Mouse (Mus musculus) thymus, postnatal 25 days (tissue): Measurements from ENCODE around the gene 9130230L23Rik.

ENCODE experiments used
- DNase-seq: peaks from one replicate; pipeline ENCODE4 v3.0.0; 2022

9130230L23Rik gene

GRCm38 (mm10) chr5:66004134-66004925, at the start of gene 9130230L23Rik:
TSS of gene 9130230L23Rik (minus strand) at chr5:66004285.
- DNase-seq = no peak

DNA sequence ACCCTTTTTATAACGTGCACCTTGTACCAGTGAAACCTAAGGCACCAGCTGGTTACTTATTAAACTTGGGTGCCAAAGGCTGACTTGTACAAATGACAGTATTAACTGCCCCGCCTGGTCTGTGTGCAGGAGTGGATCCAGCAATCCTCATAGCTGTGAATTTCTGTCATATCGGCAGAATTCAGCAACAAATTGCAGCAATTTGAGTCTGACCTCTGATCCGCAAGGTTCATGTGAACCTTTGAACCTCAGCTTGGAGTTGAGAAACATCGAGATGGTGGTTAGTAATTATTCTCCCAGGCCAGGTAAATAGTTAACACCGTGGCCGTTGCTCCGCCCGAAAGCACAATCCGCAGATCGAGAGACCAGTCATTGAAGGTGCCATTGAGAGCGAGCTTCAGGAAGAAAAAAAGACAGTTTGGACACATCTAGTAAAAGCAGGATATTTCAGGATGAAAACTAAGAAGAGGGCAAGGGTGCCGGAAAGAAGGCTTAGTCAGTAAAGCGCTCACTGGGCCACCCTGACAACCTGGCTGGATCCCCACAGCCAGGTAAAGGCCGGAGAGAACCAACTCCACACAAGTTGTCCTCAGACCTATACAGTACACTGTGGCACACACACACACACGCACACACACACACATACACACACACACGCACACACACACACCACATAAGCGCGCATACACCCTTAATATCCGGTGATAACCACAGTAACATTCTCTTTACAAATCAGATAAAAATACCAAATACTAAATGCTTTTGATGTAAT, 48.9 kb upstream of the 9130230L23Rik start:
- no peak for DNase-seq

DNA sequence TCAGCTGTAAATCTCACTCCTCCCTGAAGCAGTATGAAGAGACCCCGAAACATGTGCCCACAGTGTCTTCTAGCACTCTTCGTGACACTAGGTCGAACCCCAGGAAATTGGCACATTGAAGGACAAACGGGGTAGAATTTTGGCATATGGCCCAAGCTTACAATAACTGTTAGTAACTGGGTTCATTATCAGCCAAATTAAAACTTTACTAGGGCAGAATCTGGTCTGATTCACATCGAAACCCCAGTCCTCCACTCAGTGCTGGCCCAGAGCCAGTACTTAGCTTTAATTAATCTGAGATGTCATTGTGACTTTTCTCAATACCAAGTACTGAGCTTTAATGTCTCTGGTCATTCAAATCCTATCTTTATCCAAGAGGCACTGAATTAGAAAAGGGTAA, 46.8 kb upstream of the 9130230L23Rik start:
- no peak for DNase-seq

DNA sequence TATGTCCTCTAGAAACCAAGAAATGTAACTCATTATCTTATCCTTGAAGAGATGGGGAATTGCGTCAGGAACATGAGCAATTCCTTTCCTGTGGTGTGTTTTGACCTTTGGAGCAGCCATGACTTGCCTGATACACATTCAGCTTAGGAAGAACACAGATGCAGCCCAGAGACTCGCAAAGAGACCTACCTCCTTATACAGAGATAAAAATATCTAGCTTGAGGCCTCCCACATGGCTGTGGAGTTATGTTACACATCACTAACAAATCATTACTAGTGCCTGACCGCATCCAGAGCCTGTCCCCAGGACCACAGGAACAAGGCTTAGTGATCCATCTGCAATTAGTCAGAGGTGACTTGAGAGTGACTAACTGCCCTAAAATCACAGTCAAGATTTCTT, 42.3 kb upstream of the 9130230L23Rik start:
- DNase-seq = no peak

- DNase-seq = no peak
Observed at GRCm38 (mm10) chr5:66043897-66044296, 39.8 kb upstream of the 9130230L23Rik start.

DNA sequence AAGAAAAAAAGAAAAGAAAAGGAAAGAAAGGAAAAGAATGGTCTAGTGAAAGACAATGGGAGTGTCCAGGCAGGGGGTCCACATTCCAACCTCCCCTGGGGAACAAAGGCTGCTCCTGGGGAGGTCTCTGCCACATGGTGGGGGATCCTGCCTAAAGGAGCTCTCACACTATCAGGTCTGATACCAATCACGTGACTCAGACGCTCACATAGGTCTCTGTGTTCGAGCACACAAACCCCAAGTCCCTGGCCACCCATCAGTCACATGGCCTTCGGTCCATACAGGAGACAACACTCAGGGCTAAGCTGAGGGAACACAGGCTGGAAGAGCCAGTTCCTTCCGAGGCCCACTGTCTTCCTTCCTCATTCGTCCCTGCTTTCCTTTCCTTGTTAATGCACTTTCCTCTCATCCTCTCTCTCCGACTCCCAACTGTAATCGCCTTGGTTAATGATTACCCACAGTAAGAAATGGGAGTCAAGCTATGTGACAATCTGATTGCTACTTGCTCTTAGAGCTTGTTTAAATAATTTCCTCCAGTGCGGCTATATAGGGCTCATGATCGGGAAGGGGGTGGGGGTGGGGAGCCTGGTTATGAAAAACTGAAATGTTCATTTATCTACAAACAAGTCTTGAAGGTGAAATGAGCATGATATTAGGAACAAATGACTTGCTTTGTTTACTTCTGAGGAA, 38.7 kb upstream of the 9130230L23Rik start:
- DNase-seq = no peak

- DNase-seq = no peak
Observed at GRCm38 (mm10) chr5:66040744-66041279, 36.7 kb upstream of the 9130230L23Rik start.

DNA sequence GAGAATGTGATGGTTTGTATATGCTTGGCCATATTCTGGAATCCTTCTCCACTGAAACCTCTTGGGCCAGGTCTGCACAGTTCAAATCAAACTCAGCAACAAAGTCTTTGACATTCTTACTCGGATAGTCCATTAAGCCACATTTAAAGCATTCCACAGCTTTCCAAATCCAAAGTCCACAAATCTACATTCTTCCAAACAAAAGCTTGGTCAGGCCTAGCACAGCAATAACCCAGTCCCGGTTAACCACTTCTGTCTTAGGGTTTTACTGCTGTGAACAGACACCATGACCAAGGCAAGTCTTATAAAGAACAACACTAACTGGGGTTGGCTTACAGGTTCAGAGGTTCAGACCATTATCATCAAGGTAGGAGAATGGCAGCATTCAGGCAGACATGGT, 35.7 kb upstream of the 9130230L23Rik start:
- DNase-seq = no peak

GRCm38 (mm10) chr5:66037066-66037465, 33.0 kb upstream of the 9130230L23Rik start:
- DNase-seq = no peak

DNA sequence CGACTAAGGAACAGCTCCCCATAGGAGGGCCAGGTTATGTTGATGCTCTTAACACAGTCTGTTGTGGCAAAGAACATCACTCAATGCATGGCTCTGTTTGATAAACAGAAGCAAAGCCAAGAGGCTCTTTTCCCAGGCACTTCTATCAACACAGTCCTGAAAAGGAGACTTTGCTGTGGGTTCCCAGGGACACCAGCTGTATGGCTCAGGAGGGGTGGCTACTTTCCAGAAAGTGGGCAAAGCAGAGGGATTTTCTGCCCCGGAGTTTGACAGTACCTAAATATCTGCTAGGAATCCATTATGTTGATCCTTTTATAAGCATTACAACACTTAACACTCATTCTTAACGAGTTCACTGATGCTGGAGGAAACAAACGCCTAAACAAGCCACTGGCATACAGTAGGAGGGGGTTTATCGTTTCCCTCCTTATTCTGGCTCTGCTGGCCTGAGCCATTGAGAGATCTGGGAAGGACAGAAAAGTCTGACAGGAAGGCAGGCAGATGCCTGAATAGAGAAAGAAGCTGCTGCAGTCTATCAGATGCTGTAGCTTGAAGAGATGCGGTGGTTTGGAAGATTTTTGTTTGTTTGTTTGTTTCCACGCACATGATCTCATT, 32.5 kb upstream of the 9130230L23Rik start:
- DNase-seq = no peak

DNA sequence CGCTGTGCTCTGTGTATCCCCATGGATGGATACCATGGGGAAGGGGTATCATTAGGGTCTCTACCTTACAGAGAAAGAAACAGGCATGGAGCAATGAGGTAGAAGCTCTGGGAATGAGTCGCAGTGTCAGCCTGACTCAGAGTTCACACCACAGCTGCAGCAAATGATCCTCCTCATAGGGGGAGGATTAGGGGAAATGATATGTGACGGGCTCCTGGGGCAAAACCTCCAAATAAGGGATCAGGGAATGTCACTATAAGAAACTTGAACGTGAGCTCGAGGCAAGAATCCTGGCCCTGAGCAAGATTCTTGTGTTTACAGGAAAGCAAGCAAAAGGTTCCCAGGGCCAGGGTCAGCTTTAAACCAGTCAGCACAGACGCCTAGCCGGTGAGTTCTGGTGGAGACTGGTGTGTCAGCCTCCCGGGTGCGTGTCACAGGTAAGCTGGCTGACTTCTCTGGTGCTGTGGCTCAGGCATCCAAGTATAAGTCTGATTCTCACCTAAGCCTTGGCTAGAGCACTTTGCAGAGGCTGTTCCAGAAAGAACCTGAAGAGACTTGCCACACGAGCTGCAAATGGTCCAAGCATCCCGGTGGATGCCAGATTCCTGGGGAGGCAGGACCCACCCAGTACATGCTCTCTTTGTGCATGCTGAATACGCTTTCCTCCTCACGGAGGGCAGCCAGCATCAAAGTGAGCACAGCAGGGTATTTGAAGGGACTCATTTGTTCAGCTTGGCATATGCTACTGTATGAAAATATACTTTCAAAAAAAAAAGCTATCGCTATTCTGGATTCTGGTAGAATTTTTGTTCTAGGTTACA, 30.5 kb upstream of the 9130230L23Rik start:
- DNase-seq = no peak

DNA sequence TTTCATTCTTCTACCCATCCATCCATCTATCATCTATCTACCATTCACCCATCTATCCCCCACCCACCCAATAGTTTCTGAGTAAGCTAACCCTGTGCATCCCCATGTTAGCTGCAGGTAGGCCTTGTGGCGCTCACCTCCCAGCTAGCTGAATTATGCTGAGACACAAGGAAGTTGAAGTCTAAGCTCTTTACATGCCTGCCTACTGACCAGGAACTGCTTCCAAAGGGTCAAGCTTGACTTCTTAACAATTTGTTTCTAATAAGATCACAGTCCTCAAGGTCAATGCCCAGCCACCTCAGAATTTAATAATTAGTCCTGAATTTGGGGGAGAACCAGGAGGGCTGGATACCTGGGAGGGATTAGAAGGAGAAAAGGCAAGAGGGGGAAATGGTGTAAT, 28.7 kb upstream of the 9130230L23Rik start:
- DNase-seq = no peak

GRCm38 (mm10) chr5:66031699-66032098, 27.6 kb upstream of the 9130230L23Rik start:
- DNase-seq = no peak

DNA sequence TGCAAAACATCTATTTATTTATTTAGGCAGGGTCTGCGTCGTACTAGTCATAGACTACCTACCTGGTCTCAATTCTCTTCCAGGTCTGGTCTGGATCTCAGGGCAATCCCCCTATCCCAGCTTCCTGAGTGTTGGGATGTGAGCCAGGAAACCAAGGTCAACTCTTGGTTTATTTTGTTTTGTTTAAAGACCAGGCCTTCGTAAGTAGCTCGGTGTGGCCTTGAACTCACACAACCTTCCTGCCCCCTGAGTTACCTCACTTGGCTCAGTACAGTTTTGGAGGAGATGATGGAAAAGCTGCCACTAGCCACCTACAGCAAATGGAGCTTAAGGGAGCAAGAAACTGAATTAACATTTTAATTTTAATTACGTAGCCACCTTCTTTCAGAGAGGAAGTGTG, 24.1 kb upstream of the 9130230L23Rik start:
- no peak for DNase-seq

DNA sequence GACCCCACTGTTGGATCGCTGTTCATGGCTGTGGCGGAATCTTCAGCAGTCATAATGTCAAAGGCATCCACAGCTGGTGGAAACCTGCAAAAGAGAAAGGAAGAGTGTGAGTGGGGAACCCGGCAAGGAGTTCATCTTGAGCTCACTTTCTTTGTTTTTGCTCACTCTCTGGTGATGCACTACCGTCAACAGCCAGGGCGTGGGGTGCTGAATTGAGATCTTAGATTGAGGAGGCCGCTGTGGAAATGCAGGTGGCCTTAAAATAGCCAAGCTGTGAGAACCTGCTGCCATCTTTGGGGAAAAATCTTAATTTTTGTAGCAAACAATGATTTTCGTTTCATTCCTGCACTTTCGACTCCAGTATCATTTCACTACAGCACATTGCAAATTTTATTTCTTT, 23.1 kb upstream of the 9130230L23Rik start:
- no peak for DNase-seq

GRCm38 (mm10) chr5:66026796-66027195, 22.7 kb upstream of the 9130230L23Rik start:
- no peak for DNase-seq

DNA sequence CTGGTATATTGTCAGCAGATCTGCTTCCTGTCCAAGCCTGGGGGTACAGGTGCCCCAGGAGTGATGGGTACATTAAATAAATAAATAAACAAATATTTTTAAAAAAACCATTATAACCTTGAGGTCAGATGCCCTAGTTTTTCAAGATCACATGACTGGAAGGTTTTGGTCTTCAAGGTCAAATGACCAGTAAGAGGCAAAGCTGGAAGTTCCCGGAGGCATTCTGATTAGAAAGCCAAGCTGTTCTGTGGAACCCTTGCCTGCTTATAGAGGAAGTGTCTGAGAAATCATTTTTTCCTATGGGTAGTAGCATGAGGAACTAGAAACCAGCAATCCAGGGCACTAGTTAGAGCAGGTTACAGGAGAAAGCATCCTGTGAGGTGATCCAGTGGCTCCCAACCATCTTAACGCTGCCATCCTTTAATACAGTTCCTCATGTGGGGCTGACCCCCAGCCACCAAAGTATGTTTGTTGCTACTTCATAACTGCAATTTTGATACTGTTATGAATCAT, 11.4 kb upstream of the 9130230L23Rik start:
- DNase-seq = no peak

GRCm38 (mm10) chr5:66014437-66014836, 10.4 kb upstream of the 9130230L23Rik start:
- no peak for DNase-seq

DNA sequence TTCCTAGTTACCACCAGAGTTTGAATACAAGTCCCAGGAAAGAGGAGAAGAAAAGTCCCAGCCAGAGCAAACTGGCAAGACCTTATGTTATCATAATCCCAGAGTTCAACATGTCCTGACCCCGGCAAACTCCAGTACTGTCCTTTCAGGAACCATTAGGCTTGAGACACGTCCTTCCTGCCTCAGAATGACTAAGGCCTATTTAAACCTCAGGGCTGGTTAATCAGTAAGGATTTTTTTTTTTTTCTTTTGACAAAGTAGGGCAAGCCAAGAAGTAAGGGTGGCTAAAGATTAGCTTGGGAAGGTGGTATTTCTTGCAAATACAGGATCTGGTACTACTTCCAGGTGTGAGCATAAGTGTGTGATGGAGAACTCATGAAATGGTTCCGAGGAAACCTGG, 9.9 kb upstream of the 9130230L23Rik start:
- no peak for DNase-seq

GRCm38 (mm10) chr5:66008245-66008967, 4.3 kb upstream of the 9130230L23Rik start:
- DNase-seq = no peak
